Mouse (Mus musculus): ENCODE data around the gene Mdn1.

Mdn1 gene

DNA sequence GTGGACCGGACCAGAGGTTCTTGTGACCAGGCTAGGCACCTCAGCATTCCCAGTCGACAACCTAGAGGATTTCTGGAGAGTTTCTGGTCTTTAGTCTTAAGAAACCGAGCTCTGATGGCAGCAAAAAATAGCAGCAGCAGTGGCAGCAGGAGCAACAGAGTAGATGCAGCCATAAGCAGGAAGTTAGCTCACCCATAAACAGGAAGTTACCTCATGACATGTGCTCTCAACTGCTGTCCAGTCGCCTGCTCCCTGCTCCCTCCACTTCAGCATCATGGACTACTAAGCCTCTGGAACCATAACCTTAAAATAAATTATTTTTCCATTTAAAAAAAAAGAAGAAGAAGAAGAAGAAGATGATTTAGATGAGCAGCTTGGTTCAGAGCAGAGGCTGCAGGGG, 132.1 kb downstream of the Mdn1 start:
- no peak for DNase-seq

DNA sequence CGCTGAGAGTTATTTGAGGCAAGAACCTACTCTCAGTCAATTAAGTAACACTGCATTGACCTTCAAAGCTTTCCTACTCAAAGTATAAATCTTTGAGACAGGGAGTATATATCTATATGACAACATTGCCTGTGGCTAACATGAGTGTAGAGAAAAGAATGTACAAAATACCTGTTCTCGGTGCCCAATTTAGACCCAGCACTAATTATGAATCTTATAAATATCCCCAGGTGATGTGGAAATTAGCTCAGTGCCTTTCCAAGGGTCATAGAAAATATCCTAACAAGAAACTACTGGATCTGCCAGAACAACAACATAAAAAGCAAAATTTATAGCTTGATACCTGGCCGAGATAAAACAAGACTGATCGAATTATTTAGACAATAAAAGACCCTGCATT, 142.1 kb downstream of the Mdn1 start:
- DNase-seq, result no peak

DNA sequence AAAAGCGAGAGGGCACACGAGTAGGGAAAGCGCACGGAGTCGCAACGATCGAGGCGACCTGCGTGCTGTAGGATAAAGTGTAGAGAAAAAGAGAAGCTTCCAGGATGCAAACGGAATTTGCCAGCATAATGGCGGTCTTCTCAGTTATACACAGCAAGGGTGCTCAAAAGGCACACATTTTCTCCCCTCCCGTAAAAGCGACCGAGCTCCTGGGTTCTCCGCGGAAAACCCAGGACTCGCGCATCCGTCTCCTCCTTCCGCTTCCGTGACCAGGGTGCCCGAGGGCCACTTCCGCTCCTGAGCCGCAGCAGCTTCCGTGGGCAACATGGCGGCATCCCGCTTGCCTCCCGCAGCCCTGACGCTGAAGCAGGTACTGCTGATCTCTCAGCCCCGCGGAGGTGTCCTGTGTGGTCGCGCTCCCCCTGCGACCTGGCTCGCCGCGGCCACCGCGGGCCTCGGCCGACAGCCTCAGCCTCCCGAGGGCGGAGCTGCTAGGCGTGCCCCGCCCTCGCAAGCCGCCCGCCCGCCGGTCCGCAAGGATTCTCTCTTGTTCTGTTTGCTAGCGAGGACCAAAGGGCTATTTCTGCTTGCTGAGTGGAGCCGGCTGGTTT, 143.2 kb downstream of the Mdn1 start, which contains the start of gene Lyrm2:
Lyrm2 (plus strand) TSS at position 288 of the 611 bp plus-strand sequence.
- peak; percentile 87 for DNase-seq

DNA sequence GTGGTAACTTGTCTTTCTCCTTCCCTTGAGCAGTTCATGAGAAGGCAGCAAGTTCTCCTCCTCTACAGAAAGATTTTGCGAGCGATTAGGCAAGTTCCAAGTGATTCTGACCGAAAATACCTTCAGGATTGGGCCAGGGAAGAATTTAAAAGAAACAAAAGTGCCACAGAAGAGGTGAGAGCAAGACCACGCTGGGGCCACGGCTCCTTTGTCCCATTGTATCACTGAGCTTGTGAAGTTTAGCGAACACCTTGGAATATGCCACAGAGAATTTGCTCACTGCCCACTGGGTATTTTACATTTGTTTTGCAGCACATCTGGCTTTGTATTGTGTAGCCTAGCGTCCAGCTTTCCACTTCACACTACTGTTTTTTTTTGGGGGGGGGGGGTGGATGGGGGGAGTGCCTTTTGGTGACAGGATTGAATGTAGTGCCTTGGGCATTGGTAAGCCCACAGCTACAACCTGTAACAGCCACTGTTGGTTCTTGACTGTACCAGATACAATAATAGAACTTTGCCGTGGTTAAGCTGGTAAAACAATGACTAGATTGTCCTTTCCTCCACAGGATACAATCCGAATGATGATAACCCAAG, 143.8 kb downstream of the Mdn1 start:
- no peak for DNase-seq

DNA sequence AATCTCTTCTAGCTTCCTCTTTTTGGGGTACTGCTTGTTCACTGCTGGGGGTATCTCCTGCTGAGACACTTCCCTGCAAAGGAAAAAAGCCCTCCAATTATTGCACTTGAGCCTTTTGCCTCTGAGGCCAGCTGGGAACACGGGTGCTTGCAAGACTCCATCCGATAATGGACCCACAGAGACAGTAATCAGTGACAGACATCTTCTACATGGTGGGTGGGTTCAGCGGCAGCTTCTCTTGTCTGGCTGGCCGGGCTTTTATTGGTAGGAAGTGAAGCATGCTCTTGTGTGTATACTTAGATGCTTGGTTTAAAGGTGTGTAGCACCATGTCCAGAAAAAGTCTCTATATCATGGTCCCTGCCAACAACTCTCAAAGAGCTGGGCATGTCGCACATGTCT, 160.6 kb downstream of the Mdn1 start:
- DNase-seq, result no peak

DNA sequence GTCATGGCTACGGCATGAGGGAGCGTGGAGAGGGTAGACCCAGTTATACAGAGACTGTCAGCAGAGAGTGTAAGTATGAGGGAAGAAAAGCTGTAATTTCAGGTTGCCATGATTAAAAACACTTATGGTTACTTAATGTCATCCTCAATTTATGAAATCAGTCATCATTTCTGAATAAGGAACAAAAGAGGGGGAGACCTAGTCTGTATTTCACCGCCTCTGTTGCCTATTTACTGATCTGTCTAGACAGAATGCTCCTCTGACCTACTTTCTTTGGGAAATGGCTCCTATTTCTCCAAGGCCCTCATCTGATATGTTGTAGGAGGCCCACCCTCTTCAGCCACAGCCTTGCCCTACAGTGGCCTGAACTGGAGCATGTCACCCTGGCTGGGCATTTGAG, 163.8 kb downstream of the Mdn1 start:
- no peak for DNase-seq

DNA sequence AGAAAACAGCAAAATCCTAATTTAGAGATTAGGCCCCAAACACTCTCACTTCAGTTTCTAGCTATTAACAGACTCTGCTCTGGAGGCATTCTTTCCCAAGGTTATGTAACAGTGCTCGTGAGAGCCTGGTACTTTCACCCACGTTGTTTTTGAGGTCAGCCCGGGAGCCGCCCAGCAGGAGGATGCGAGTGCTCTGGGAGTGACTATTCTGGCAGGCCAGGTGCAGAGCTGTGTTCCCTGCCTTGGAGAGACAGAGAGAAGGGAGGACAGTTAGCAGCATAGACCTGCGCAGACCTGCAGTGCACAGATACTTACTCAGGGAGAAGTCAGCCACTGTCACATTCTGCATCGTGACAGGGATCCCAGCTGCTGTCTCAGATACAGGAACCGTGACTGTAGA, 167.3 kb downstream of the Mdn1 start:
- no peak for DNase-seq

All from thymus, postnatal 14 days (tissue).